Mouse (Mus musculus): ENCODE measurements at regions not wholly inside any gene's neighbourhood (a gene's known extent, or its start where the extent isn't known, plus 50 kb on each side); places are given as distances from the start of the nearest gene placed in this dataset.
A peak's percentile ranks its signal among the peaks of the same experiment; 100 is the strongest.

DNA sequence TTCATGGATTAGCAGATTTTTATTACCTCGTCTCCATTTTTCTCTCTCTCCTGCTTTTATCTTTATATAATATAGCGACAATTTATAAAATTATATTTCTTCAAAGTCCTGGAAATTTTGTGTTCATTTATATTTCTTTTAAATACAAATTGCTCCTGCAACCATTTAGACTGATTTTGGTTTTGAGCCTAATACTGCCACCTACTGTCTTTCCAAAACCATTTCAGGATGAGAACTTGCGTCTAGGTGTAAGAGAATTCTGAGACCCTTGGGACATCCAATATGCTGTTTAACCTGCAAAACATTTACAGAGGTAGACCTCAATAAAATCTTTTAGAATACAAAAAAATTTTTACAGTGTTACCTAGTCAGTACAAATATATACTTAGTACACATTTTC is 158.1 kb downstream of the Gm6377 start:
- DNase-seq (ENCODE audit: low spot score) (peak; percentile 6), ATAC-seq (no peak)
- 33% methylated on average over 3 of the region's 3 CpGs for WGBS

DNA sequence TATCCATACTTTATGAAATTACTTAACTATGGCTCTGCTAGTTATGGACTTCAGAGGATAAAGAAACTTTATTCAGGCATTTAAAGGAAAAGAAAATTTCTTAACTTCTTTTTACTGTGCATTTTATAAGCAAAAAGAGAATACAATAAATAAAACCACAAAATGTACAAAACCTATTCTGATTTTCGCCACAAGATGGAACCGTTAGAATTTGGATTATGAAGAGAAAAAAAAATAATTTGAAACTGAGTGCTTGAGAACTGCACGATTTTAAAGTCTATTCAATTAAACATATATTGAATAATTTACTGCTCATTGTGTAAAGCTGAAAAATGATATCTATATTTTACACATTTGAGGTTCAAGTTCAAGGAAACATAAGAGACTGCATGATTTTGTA is 196.4 kb downstream of the Gm6377 start:
- H3K4me1 ChIP-seq (ENCODE audit: insufficient read depth, low read depth, low read length), result no peaks in the 10 kb centered on the region
- H3K27me3 ChIP-seq (replicated peaks; ENCODE audit: insufficient read depth, low read length), result no peaks in the 10 kb centered on the region
- no peak for DNase-seq (ENCODE audit: low spot score)
- H3K36me3 ChIP-seq (ENCODE audit: insufficient read depth, low read length), result no peaks in the 10 kb centered on the region
- H3K4me3 ChIP-seq (ENCODE audit: low read depth, low read length), result no peak overlapping the region
- WGBS, result 55% methylated on average over 3 of the region's 3 CpGs
- H3K9ac ChIP-seq (replicated peaks; ENCODE audit: low read depth), result no peak overlapping the region
- no peak for TF ChIP-seq EP300 (IDR thresholded peaks at IDR 0.05)
- no peak for TF ChIP-seq CTCF (IDR thresholded peaks at IDR 0.05)
- ATAC-seq, result no peak
- H3K27ac ChIP-seq (ENCODE audit: low read length), result no peak overlapping the region
- no peak overlapping the region for H3K4me2 ChIP-seq (replicated peaks; ENCODE audit: low read depth, low read length)
- no peaks in the 10 kb centered on the region for H3K9me3 ChIP-seq (ENCODE audit: low read length)

More for the DNA sequence above, 158.1 kb downstream of the Gm6377 start:
- no peaks in the 10 kb centered on the region for H3K4me1 ChIP-seq (ENCODE audit: insufficient read depth, low read depth, low read length)
- no peaks in the 10 kb centered on the region for H3K27me3 ChIP-seq (replicated peaks; ENCODE audit: insufficient read depth, low read length)
- H3K27ac ChIP-seq (ENCODE audit: low read length), result no peak overlapping the region
- H3K4me2 ChIP-seq (replicated peaks; ENCODE audit: low read depth, low read length), result no peak overlapping the region
- no peak overlapping the region for H3K9ac ChIP-seq (replicated peaks; ENCODE audit: low read depth)
- H3K36me3 ChIP-seq (ENCODE audit: insufficient read depth, low read length), result no peaks in the 10 kb centered on the region
- H3K4me3 ChIP-seq (ENCODE audit: low read depth, low read length), result no peak overlapping the region
- H3K9me3 ChIP-seq (ENCODE audit: low read length), result no peaks in the 10 kb centered on the region
- TF ChIP-seq EP300 (IDR thresholded peaks at IDR 0.05) (no peak), CTCF (IDR thresholded peaks at IDR 0.05) (peak; percentile 30)

DNA sequence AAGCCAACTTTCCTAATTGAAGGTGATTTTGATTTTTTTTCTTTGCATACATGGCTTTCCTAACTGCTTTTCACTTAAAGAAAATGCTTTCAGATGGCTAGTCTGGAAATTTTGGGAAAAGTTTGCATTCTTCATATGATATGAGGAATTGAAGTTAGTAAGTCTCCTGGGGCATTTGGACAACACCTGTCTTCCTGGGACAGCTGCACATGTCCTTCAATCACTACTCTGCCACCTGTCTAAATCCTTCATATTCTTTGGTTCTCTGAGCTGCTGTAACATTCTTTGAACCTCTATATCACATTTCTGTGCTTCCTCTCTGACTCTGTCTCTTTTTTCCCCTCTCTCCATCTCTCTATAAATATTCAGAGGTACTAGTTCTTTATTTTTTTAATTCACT is 246.4 kb downstream of the Gm6377 start:
- H3K27me3 ChIP-seq (replicated peaks; ENCODE audit: insufficient read depth, low read length), result no peaks in the 10 kb centered on the region
- no peaks in the 10 kb centered on the region for H3K36me3 ChIP-seq (ENCODE audit: insufficient read depth, low read length)
- H3K27ac ChIP-seq (ENCODE audit: low read length), result no peak overlapping the region
- no peak overlapping the region for H3K4me3 ChIP-seq (ENCODE audit: low read depth, low read length)
- H3K4me1 ChIP-seq (ENCODE audit: insufficient read depth, low read depth, low read length), result no peaks in the 10 kb centered on the region
- H3K9me3 ChIP-seq (ENCODE audit: low read length), result no peaks in the 10 kb centered on the region
- no peak overlapping the region for H3K9ac ChIP-seq (replicated peaks; ENCODE audit: low read depth)
- DNase-seq (ENCODE audit: low spot score), result no peak
- ATAC-seq, result no peak
- no peak overlapping the region for H3K4me2 ChIP-seq (replicated peaks; ENCODE audit: low read depth, low read length)
- TF ChIP-seq CTCF (IDR thresholded peaks at IDR 0.05), result no peak
- TF ChIP-seq EP300 (IDR thresholded peaks at IDR 0.05), result no peak

Measured in lung, postnatal 0 days (tissue).